Comparison of ENCODE assay signal across 18 mouse cellular contexts in genomic region chr4:140620496-140620895, GRCm38 (mm10). TPM values are rescaled to one million over a fixed set of nuclear protein-coding genes. Genes with fewer than 3 reads are reported as not detected.
DNase-seq lines count a peak whose midpoint lies in the region; ATAC-seq and TF ChIP-seq lines count a peak whose summit lies in the region.
"Had no signal": no experiment of that assay in that cellular context is flagged by ENCODE, and none has a peak within 500 bp of the region (broad histone marks: within the 10 kb centered on the region; RNA-seq: fewer than 3 reads in every experiment).

No protein-coding gene starts in this region.

- no peak for ATAC-seq in intestine, embryonic 15.5 days
- no peak for ATAC-seq in intestine, postnatal 0 days
- no peak for ATAC-seq in kidney, embryonic 15.5 days (replicated peaks; ENCODE audit: low FRiP score)
- ATAC-seq in liver, embryonic 14.5 days (ENCODE audit: insufficient read depth) = peak; percentile 43; the same call in 1 of the 2 replicates
- no peak for ATAC-seq in CD4-positive, CD25-positive, alpha-beta regulatory T cell, adult 4 months
- ATAC-seq: forebrain, embryonic 16.5 days had no signal

- TF ChIP-seq EP300 in liver, embryonic 14.5 days (IDR thresholded peaks at IDR 0.05; ENCODE audit: low read depth) = no peak

- peak; percentile 75 for DNase-seq in kidney, adult 18-20 months
- no peak for DNase-seq in liver, embryonic 14.5 days (ENCODE audit: low read depth in 3 of 3, low spot score in 3 of 3)
- no peak for DNase-seq in embryo, embryonic 10.5 days (ENCODE audit: low spot score)
- DNase-seq: adrenal gland, postnatal 14 days; cerebellum, adult 9-10 months; gastrocnemius, postnatal 10 days; heart, postnatal 4 days; layer of hippocampus, postnatal 36 days; left cerebral cortex, postnatal 4 days; thymus, adult 2 months had no signal

- TF ChIP-seq CTCF in intestine, postnatal 0 days (IDR thresholded peaks at IDR 0.05; ENCODE audit: low read depth) = no peak
- TF ChIP-seq CTCF in liver, embryonic 14.5 days (IDR thresholded peaks at IDR 0.05; ENCODE audit: low read depth) = no peak

- no peak overlapping the region for H3K9ac ChIP-seq in intestine, embryonic 15.5 days
- H3K9ac ChIP-seq in intestine, postnatal 0 days (ENCODE audit: low read depth, low read length) = no peak overlapping the region
- no peak overlapping the region for H3K9ac ChIP-seq in kidney, embryonic 15.5 days
- H3K9ac ChIP-seq in liver, embryonic 14.5 days (replicated peaks) = no peak overlapping the region

- WGBS in intestine, embryonic 15.5 days = 59% methylated on average over 5 of the region's 5 CpGs
- WGBS in intestine, postnatal 0 days = 57% methylated on average over 5 of the region's 5 CpGs
- 60% methylated on average over 5 of the region's 5 CpGs for WGBS in kidney, embryonic 15.5 days
- 44% methylated on average over 5 of the region's 5 CpGs for WGBS in liver, embryonic 14.5 days (ENCODE audit: insufficient replicate concordance)

- 0 out of 2 replicates have a peak overlapping the region, but pooled peaks have one; percentile 18 for H3K27ac ChIP-seq in intestine, embryonic 15.5 days
- no peak overlapping the region for H3K27ac ChIP-seq in intestine, postnatal 0 days (ENCODE audit: low read depth, low read length)
- H3K27ac ChIP-seq in kidney, embryonic 15.5 days = peak overlapping the region; percentile 30
- H3K27ac ChIP-seq in liver, embryonic 14.5 days = no peak overlapping the region

- H3K27me3 ChIP-seq in intestine, embryonic 15.5 days (replicated peaks) = no peaks in the 10 kb centered on the region
- no peaks in the 10 kb centered on the region for H3K27me3 ChIP-seq in intestine, postnatal 0 days (replicated peaks; ENCODE audit: control insufficient read depth, insufficient read depth, low read length)
- H3K27me3 ChIP-seq in kidney, embryonic 15.5 days = no peaks in the 10 kb centered on the region
- H3K27me3 ChIP-seq in liver, embryonic 14.5 days (ENCODE audit: control insufficient read depth, insufficient read depth, low read length) = no peaks in the 10 kb centered on the region

- H3K36me3 ChIP-seq in intestine, embryonic 15.5 days = no peaks in the 10 kb centered on the region
- H3K36me3 ChIP-seq in intestine, postnatal 0 days (ENCODE audit: control insufficient read depth, insufficient read depth) = no peaks in the 10 kb centered on the region
- no peaks in the 10 kb centered on the region for H3K36me3 ChIP-seq in kidney, embryonic 15.5 days
- no peaks in the 10 kb centered on the region for H3K36me3 ChIP-seq in liver, embryonic 14.5 days (replicated peaks; ENCODE audit: control insufficient read depth, insufficient read depth, low read depth)
- H3K36me3 ChIP-seq: G1E had no signal

- H3K4me3 ChIP-seq in intestine, embryonic 15.5 days (replicated peaks) = no peak overlapping the region
- H3K4me3 ChIP-seq in intestine, postnatal 0 days (ENCODE audit: low read depth, low read length) = no peak overlapping the region
- no peak overlapping the region for H3K4me3 ChIP-seq in kidney, embryonic 15.5 days (replicated peaks)
- H3K4me3 ChIP-seq in liver, embryonic 14.5 days (ENCODE audit: insufficient read depth in 1 of 2, low read depth in 2 of 2, low read length in 2 of 2) = peak overlapping the region in 1 of 2 experiments; percentile 5; a peak in 1 of 4 replicates
- H3K4me3 ChIP-seq: megakaryocyte, embryonic 14.5 days had no signal

- peaks cover 57% of the 10 kb centered on the region for H3K4me1 ChIP-seq in intestine, embryonic 15.5 days (replicated peaks)
- H3K4me1 ChIP-seq in intestine, postnatal 0 days (replicated peaks; ENCODE audit: control insufficient read depth, insufficient read depth, low read length) = peaks cover 7% of the 10 kb centered on the region; the same call in 1 of the 2 replicates
- peaks cover 90% of the 10 kb centered on the region for H3K4me1 ChIP-seq in kidney, embryonic 15.5 days
- peaks cover 0 to 21% of the 10 kb centered on the region in 2 experiments; a peak in 2 of 4 replicates for H3K4me1 ChIP-seq in liver, embryonic 14.5 days (replicated peaks; ENCODE audit: control insufficient read depth in 2 of 2, insufficient read depth in 2 of 2, low read length in 1 of 2)

- no peaks in the 10 kb centered on the region for H3K9me3 ChIP-seq in intestine, embryonic 15.5 days
- H3K9me3 ChIP-seq in intestine, postnatal 0 days (ENCODE audit: control insufficient read depth) = no peaks in the 10 kb centered on the region
- H3K9me3 ChIP-seq in kidney, embryonic 15.5 days (replicated peaks) = no peaks in the 10 kb centered on the region
- H3K9me3 ChIP-seq in liver, embryonic 14.5 days (ENCODE audit: control insufficient read depth, low read length) = no peaks in the 10 kb centered on the region
- H3K9me3 ChIP-seq: G1E; megakaryocyte, embryonic 14.5 days had no signal

- H3K4me2 ChIP-seq in intestine, embryonic 15.5 days (replicated peaks) = no peak overlapping the region
- no peak overlapping the region for H3K4me2 ChIP-seq in intestine, postnatal 0 days (replicated peaks; ENCODE audit: low read depth)
- H3K4me2 ChIP-seq in kidney, embryonic 15.5 days = no peak overlapping the region
- peak overlapping the region; percentile 22; the same call in 1 of the 2 replicates for H3K4me2 ChIP-seq in liver, embryonic 14.5 days (ENCODE audit: low read depth)
- H3K4me2 ChIP-seq: heart, embryonic 11.5 days had no signal

RNA-seq across cellular contexts. Expression of gene Arhgef10l, which starts 45.3 kb away (rescaled TPM):
- 15.3 and 16.2 TPM in 2 replicates for polyA plus RNA-seq in intestine, embryonic 15.5 days (2015; fragmentation: Nextera tagmentation; extraction: Ambion mirVana)
- 3.9 and 5.4 TPM in 2 replicates for polyA plus RNA-seq in intestine, postnatal 0 days (2015; fragmentation: Nextera tagmentation; extraction: Ambion mirVana)
- polyA plus RNA-seq in kidney, embryonic 15.5 days (2015; fragmentation: Nextera tagmentation; extraction: Ambion mirVana) = 20.3 and 20.7 TPM in 2 replicates
- 2.4 and 2.8 TPM in 2 replicates for polyA plus RNA-seq in liver, embryonic 14.5 days (2012; rRNA removed)
- polyA plus RNA-seq in liver, embryonic 14.5 days (2014; fragmentation: Nextera tagmentation; extraction: Ambion mirVana) = 2.1 and 2.5 TPM in 2 replicates
- under 1 TPM in 1 of 2 experiments, not detected in 1; 0.16 TPM for polyA plus RNA-seq in CD4-positive, CD25-positive, alpha-beta regulatory T cell, adult 4 months (2017; shearing (Covaris generic))

Comparison
In these comparisons a context has a peak if more than half of its experiments do, and no peak if none do; other contexts are left out.
1. H3K27ac ChIP-seq: peak in intestine, embryonic 15.5 days (single experiment) and kidney, embryonic 15.5 days (single experiment); none in intestine, postnatal 0 days (single experiment) and liver, embryonic 14.5 days (single experiment).